Mouse (Mus musculus) embryo, embryonic 10.5 days (tissue): ENCODE measurements around the gene Tbc1d19.

Source experiments
- DNase-seq: peaks from one replicate; pipeline ENCODE4 v3.0.0-alpha.2; 2015; ENCODE audit warnings: low spot score

Tbc1d19 gene

DNA sequence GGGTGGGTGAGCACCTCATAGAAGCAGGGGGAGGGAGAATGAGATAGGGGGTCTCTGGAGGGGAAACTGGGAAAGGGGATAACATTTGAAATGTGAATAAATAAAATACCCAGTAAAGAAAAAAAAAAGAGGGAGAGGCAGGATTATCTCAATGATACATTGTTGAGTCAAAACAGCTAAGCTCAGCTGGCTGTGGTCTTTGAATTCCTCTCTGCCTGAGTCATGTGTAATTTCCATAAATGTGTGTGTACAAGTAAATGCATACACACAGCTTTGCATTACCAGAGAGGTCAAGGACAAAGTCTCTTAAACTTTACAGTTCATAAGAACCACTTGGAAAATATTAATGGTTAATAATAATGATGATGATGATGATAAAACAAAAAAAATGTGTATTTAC is 143.8 kb downstream of the Tbc1d19 start:
- no peak for DNase-seq
